Mouse (Mus musculus): Measurements from ENCODE around the gene Myd88. TPM values are rescaled to one million over a fixed set of nuclear protein-coding genes. Genes with fewer than 3 reads are reported as not detected.
"Not testable (repeated sequence)": the region's sequence is repeated elsewhere in the genome, so short reads cannot be mapped to it uniquely, and the experiment has no call there.

The Myd88 gene
- 5.4 and 6.1 TPM in 2 replicates for polyA plus RNA-seq (2012; rRNA removed)

DNA sequence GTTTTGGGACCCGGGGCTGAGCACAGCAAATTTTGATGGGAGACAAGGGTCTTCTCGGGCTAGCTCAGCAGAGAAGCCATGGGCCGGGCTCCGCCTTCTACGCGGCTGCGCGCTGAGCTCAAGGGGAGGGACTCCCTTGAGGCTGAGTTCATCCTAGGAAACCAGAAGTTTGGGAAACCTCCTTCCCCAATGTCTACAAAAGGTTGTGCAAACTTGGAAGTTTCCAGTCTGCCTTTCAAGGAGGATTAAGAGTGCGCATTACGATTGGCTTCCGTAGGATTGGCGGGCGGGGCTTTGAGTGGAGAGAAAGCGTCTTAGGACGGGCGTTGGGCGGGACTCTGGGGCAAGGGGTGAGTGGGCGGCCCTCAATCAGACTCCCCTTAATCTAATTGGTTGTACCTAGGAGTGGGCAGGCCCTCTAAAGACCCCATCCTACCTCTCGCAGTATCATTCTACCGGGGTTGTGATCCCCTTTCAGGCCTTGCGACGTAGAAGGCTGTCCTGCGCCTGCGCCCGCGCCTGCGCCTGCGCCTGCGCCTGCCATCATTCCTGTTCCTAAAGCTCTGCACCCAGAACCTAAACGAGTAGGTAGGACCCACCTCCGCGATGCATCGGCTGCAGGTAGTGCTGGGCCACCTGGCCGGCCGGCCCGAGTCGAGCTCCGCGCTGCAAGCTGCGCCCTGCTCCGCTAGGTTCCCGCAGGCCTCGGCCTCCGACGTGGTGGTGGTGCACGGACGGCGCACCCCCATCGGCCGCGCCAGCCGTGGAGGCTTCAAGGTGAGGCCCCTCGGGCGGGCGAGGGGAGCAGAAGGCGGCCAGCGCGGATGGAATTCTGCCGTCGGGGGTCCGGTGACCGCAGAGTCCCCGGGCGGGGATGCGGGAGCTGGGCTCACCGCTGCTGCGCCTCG, at the start of gene Myd88:
Gene Myd88 (minus strand): TSS at position 503 of the 908 bp plus-strand sequence.
- no peaks in the 10 kb centered on the region for H3K27me3 ChIP-seq (ENCODE audit: control insufficient read depth, insufficient read depth, low read length)
- TF ChIP-seq CTCF (IDR thresholded peaks at IDR 0.05; ENCODE audit: borderline replicate concordance, insufficient read depth, low read depth, low read length) (no peak), POLR2A (IDR thresholded peaks at IDR 0.05; ENCODE audit: borderline replicate concordance, insufficient read depth, low read length) (peak; percentile 59; the same call in 1 of the 2 replicates)
- WGBS: under 1% methylated on average over 68 of the region's 68 CpGs
- DNase-seq: peak; percentile 88 to 92
- H3K4me3 ChIP-seq (replicated peaks; ENCODE audit: insufficient read depth, low read depth, low read length): peak within 1 kb of the TSS; percentile 73
- peak within 1 kb of the TSS; percentile 71; the same call in 1 of the 2 replicates for H3K27ac ChIP-seq (ENCODE audit: insufficient read depth, low read length)
- peaks cover 9% of the 10 kb centered on the region for H3K4me1 ChIP-seq (ENCODE audit: control insufficient read depth, insufficient read depth, low read length)

DNA sequence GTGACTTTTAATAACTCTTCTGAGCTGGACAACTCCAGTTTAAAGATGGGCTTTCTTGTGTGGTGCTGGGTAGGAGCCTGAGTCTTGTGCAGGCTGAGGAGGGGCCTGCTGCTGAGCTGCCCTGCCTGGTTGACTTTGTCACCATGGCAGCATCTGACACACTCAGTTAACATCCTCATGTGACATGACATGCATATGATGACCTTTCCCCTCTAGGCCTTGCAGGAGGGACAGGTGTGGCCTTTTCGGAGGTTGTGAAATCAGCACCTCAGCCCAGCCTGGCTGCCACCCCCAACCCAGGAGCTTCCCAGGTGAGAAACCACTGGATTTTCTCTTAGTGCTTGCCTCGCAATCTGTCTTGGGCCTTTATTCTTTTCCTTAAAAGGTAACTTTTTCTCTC, 49.0 kb upstream of the Myd88 start:
- DNase-seq: no peak
- TF ChIP-seq CTCF (IDR thresholded peaks at IDR 0.05; ENCODE audit: borderline replicate concordance, insufficient read depth, low read depth, low read length) (no peak), POLR2A (IDR thresholded peaks at IDR 0.05; ENCODE audit: borderline replicate concordance, insufficient read depth, low read length) (no peak)
- H3K27ac ChIP-seq (ENCODE audit: insufficient read depth, low read length): no peak overlapping the region
- H3K4me1 ChIP-seq (ENCODE audit: control insufficient read depth, insufficient read depth, low read length): no peaks in the 10 kb centered on the region
- H3K4me3 ChIP-seq (replicated peaks; ENCODE audit: insufficient read depth, low read depth, low read length): no peak overlapping the region
- H3K27me3 ChIP-seq (ENCODE audit: control insufficient read depth, insufficient read depth, low read length): no peaks in the 10 kb centered on the region
- WGBS: 100% methylated on average over 2 of the region's 2 CpGs

DNA sequence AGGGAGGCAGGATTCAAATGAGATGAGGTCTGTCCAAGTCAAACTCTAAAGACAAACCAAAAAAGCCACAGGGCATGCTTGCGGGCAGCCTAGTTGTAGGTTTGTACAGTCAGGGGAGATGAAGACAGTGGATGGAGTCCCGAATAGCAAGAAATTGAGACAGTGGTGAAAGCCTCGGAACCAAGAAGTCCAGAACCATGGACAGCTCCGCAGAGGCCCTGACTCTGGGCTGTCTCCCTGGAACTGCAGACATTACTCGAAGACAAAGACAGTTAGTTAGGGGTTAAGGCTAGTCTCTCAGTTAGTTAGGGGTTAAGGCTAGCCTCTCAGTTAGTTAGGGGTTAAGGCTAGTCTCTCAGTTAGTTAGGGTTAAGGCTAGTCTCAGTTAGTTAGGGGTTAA, 47.7 kb upstream of the Myd88 start:
- Histone ChIP-seq H3K27ac (ENCODE audit: insufficient read depth, low read length) (no peak overlapping the region), H3K27me3 (ENCODE audit: control insufficient read depth, insufficient read depth, low read length) (no peaks in the 10 kb centered on the region), H3K4me3 (replicated peaks; ENCODE audit: insufficient read depth, low read depth, low read length) (no peak overlapping the region), H3K4me1 (ENCODE audit: control insufficient read depth, insufficient read depth, low read length) (no peaks in the 10 kb centered on the region)
- no peak for DNase-seq
- TF ChIP-seq CTCF (IDR thresholded peaks at IDR 0.05; ENCODE audit: borderline replicate concordance, insufficient read depth, low read depth, low read length) (no peak), POLR2A (IDR thresholded peaks at IDR 0.05; ENCODE audit: borderline replicate concordance, insufficient read depth, low read length) (no peak)
- WGBS: 71% methylated on average over 5 of the region's 5 CpGs

DNA sequence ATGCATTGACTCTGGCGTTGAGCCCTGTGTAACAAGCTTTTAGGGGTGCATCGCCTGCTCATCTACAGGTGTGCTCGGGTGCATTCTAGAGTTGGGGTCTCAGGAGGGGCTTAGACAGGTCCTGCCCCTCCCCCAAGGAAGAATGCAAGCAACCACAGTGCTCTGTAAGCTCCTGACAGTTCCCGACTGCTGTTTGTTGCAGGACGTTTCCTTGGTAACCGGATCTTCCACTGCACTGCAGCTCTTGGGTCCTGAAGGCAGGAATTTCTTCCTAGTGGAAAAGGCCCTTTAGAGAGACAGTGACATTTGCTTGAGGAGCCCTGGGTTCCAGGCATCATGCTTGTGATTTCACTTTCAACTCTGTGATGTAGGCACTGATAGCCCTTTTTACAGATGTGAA, 41.4 kb upstream of the Myd88 start:
- TF ChIP-seq CTCF (IDR thresholded peaks at IDR 0.05; ENCODE audit: borderline replicate concordance, insufficient read depth, low read depth, low read length): no peak
- no peak for TF ChIP-seq POLR2A (IDR thresholded peaks at IDR 0.05; ENCODE audit: borderline replicate concordance, insufficient read depth, low read length)
- H3K27me3 ChIP-seq (ENCODE audit: control insufficient read depth, insufficient read depth, low read length): no peaks in the 10 kb centered on the region
- no peak for DNase-seq
- H3K4me3 ChIP-seq (replicated peaks; ENCODE audit: insufficient read depth, low read depth, low read length): no peak overlapping the region
- H3K4me1 ChIP-seq (ENCODE audit: control insufficient read depth, insufficient read depth, low read length): no peaks in the 10 kb centered on the region
- H3K27ac ChIP-seq (ENCODE audit: insufficient read depth, low read length): no peak overlapping the region
- WGBS: 69% methylated on average over 6 of the region's 6 CpGs

DNA sequence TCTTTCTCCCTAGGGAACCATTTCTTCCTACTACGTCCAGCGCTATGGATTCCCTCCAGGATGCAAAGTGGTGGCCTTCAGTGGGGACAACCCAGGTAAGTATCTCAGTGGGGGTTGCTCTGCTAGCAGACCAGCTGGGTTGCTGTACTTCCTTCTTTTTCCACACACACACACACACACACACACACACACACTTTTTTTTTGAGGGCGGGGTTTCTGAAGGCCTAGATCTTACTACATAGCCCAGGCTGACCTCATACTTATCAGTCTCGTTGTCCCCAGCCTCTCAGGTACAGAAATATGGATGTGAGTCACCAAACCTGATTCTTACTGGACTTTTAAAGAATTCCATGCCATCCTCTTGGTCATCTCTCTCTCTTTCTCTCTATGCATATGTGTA, 37.0 kb upstream of the Myd88 start:
- 86% methylated on average over 4 of the region's 4 CpGs for WGBS
- Histone ChIP-seq H3K4me1 (ENCODE audit: control insufficient read depth, insufficient read depth, low read length) (no peaks in the 10 kb centered on the region), H3K4me3 (replicated peaks; ENCODE audit: insufficient read depth, low read depth, low read length) (no peak overlapping the region), H3K27ac (ENCODE audit: insufficient read depth, low read length) (no peak overlapping the region), H3K27me3 (ENCODE audit: control insufficient read depth, insufficient read depth, low read length) (no peaks in the 10 kb centered on the region)
- TF ChIP-seq POLR2A (IDR thresholded peaks at IDR 0.05; ENCODE audit: borderline replicate concordance, insufficient read depth, low read length) (no peak), CTCF (IDR thresholded peaks at IDR 0.05; ENCODE audit: borderline replicate concordance, insufficient read depth, low read depth, low read length) (no peak)
- no peak for DNase-seq

DNA sequence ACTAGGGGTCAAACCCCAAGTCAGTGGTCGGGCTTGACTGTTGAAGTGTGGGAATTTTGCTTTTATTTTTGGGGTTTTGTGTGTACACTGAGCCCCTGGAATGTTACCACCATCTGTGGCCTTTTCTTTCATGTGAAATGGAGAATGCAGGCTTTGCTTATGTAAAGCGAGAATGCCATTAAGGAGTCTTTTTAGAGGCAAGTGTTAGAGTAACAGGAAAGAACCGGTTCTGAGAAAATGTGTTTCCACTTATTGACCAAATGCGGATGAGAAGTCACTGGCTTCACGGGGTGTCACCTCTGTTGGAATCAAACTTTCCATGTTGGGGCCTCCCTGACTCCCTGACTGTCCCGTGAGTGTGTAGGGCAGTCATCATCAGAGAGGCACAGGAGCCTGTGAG, 34.3 kb upstream of the Myd88 start:
- WGBS: 71% methylated on average over 6 of the region's 6 CpGs
- H3K27me3 ChIP-seq (ENCODE audit: control insufficient read depth, insufficient read depth, low read length): no peaks in the 10 kb centered on the region
- no peak for TF ChIP-seq CTCF (IDR thresholded peaks at IDR 0.05; ENCODE audit: borderline replicate concordance, insufficient read depth, low read depth, low read length)
- H3K4me3 ChIP-seq (replicated peaks; ENCODE audit: insufficient read depth, low read depth, low read length): no peak overlapping the region
- no peaks in the 10 kb centered on the region for H3K4me1 ChIP-seq (ENCODE audit: control insufficient read depth, insufficient read depth, low read length)
- DNase-seq: no peak
- H3K27ac ChIP-seq (ENCODE audit: insufficient read depth, low read length): no peak overlapping the region

DNA sequence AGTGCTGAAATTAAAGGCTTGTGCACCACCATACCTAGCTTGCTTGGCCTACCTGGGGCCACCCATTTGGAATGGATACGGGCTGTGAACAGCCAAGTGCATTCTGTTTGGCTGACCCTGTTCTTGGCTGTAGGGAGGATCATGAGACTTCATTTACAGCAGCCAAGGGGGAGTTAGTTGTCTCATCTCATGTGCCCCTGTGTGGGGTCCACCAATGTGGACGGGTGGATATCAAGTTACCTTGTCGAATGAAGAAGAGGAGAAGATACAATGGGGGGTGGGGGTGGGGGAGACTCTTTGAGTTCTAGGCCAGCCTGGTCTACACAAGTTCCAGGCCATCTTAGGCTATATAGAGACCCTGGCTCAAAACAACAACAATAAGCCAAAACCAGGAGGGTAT, 33.8 kb upstream of the Myd88 start:
- Histone ChIP-seq H3K4me1 (ENCODE audit: control insufficient read depth, insufficient read depth, low read length) (no peaks in the 10 kb centered on the region), H3K27me3 (ENCODE audit: control insufficient read depth, insufficient read depth, low read length) (no peaks in the 10 kb centered on the region), H3K4me3 (replicated peaks; ENCODE audit: insufficient read depth, low read depth, low read length) (no peak overlapping the region), H3K27ac (ENCODE audit: insufficient read depth, low read length) (no peak overlapping the region)
- WGBS: 67% methylated on average over 3 of the region's 3 CpGs
- DNase-seq: no peak
- no peak for TF ChIP-seq CTCF (IDR thresholded peaks at IDR 0.05; ENCODE audit: borderline replicate concordance, insufficient read depth, low read depth, low read length)
- TF ChIP-seq POLR2A (IDR thresholded peaks at IDR 0.05; ENCODE audit: borderline replicate concordance, insufficient read depth, low read length): no peak

DNA sequence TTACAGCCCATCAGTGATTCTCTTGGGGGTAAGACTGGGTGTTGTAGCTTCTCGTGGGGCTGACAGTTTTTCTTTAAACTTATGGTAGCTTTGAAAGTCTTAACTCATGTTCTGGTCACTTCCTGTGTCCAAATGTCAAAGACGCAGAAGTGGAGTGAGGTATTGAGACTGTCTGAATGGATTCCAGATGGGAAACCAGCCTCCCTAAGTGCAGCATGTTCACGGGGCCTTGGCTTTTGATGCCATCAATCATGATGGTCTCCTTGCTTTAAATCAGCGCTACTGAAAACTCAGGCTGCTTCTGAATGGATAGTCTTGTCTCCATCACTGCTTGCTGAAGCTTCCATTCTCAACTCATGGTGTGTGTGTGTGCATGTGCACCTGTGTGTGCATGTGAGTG, 30.0 kb upstream of the Myd88 start:
- H3K4me3 ChIP-seq (replicated peaks; ENCODE audit: insufficient read depth, low read depth, low read length): no peak overlapping the region
- no peaks in the 10 kb centered on the region for H3K4me1 ChIP-seq (ENCODE audit: control insufficient read depth, insufficient read depth, low read length)
- no peak overlapping the region for H3K27ac ChIP-seq (ENCODE audit: insufficient read depth, low read length)
- H3K27me3 ChIP-seq (ENCODE audit: control insufficient read depth, insufficient read depth, low read length): no peaks in the 10 kb centered on the region
- DNase-seq: no peak
- TF ChIP-seq CTCF (IDR thresholded peaks at IDR 0.05; ENCODE audit: borderline replicate concordance, insufficient read depth, low read depth, low read length) (no peak), POLR2A (IDR thresholded peaks at IDR 0.05; ENCODE audit: borderline replicate concordance, insufficient read depth, low read length) (no peak)
- WGBS: 90% methylated on average over 4 of the region's 4 CpGs

DNA sequence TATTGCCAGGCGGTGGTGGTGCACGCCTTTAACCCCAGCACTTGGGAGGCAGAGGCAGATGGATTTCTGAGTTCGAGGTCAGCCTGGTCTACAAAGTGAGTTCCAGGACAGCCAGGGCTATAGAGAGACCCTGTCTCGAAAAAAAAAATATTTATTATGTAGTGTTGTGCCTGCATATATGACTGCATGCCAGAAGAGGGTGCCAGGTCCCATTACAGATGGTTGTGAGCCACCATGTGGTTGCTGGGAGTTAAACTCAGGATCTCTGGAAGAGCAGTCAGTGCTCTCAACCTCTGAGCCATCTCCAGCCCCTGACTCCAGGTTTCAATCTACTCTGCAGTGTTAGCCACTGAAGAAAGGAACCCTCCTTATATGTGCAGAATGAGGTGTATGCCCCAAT, 29.6 kb upstream of the Myd88 start:
- not testable (repeated sequence) for H3K4me3 ChIP-seq (replicated peaks; ENCODE audit: insufficient read depth, low read depth, low read length); H3K27ac ChIP-seq (ENCODE audit: insufficient read depth, low read length); H3K27me3 ChIP-seq (ENCODE audit: control insufficient read depth, insufficient read depth, low read length); H3K4me1 ChIP-seq (ENCODE audit: control insufficient read depth, insufficient read depth, low read length); DNase-seq
- WGBS: 86% methylated on average over 4 of the region's 4 CpGs
